Mouse (Mus musculus) right cerebral cortex, postnatal 25 days (tissue): ENCODE measurements around the gene Igf1r.

ENCODE experiments used
- DNase-seq: peaks from one replicate; pipeline ENCODE4 v3.0.0; 2022

The Igf1r gene

GRCm38 (mm10) chr7:68089725-68090124 lies 137.1 kb downstream of the Igf1r start:
- DNase-seq = no peak

DNA sequence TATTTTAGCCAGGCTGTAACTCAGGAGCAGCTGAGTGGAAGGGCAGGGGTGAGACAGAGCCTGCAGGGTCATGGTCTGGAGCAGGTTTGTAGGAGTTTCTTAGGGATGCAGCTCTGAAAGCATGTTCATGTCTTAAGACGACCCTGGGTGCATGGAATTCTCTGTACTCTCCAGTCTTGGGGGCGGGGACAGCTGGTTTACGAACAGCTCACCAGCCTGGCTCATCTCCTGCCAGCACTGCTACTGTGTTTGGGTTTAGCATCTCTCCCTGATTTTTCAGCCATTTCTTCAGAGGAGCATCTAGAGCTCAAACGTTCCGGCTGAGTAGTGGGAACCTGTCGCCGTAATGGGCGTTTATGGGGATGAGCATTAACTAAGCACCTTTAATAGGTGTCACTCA lies 137.9 kb downstream of the Igf1r start:
- peak; percentile 38 for DNase-seq

DNA sequence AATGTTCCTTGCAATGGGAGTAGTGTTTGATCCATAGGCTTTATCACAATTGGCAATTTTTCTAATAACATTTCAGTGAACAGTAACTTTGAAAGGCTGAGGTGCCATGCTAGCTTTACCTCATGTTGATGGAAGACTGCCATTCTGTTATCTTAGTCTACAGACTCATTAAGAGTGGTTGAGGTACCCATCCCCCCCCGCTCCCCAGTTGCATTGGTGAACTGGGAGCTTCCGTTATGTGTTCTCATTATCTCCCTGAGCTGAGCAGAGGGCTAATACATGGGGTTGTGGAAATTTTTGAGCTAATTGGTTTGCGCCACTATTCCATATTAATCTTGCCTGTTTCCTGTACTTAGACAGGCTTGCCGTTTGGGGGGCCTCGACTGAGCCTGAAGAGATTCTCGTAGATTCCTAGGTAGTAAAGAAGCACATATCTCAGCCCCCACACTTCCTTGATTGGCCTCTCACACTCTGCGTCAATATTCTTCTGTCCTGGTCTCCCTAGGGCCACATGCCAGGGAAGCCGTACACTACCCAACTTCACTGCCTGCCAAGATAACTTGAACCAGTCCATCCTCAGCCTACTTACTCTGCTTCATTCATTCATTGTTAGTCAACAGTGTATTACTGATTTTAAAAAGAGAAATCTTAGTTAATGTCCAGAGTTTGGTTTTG lies 139.8 kb downstream of the Igf1r start:
- DNase-seq = no peak

GRCm38 (mm10) chr7:68093817-68094216 lies 141.2 kb downstream of the Igf1r start:
- DNase-seq = no peak

DNA sequence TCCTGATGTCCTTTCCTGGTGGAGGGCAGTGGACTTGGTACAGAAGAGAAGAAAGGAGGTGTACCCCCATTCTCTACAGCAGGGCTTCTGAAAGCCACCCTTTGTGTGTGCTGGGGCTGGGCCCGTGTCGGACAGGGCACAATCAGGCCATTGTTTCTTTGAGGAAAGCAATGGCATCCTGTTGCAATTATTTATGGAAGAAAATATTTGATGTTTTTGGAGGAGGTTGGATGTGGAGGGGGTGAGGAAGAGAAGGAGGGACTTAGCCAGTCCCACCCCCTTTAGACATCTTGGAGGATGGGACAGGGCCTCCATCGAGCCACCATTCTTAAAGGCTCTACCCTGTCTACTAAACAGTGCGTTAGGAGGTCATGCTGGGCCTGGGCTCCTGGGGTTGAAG lies 142.9 kb downstream of the Igf1r start:
- DNase-seq = no peak

- no peak for DNase-seq
Measured at GRCm38 (mm10) chr7:68096411-68096810, 143.8 kb downstream of the Igf1r start.

- no peak for DNase-seq
Measured at GRCm38 (mm10) chr7:68097081-68097836, 144.6 kb downstream of the Igf1r start.

DNA sequence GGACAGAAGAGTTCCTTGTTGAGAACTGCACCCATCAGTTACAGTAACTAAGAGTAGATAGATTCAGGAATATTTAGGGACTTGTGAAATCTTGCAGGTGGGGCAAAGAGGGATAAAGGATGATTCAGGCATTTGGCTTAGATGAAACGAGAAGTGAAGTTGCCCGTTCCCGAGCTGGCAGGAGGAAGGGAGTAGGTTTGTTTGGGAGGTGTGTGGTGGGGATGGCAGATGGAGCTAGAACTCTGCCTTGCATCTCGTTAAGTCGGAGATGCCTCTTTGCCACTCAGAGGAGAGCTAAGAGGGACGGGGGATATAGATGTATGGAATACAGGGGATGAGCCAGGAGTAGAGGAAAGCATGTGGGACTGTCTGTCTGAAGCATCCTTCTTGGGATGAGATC lies 145.5 kb downstream of the Igf1r start:
- DNase-seq = peak; percentile 61

GRCm38 (mm10) chr7:68100388-68100787 lies 147.8 kb downstream of the Igf1r start:
- no peak for DNase-seq

DNA sequence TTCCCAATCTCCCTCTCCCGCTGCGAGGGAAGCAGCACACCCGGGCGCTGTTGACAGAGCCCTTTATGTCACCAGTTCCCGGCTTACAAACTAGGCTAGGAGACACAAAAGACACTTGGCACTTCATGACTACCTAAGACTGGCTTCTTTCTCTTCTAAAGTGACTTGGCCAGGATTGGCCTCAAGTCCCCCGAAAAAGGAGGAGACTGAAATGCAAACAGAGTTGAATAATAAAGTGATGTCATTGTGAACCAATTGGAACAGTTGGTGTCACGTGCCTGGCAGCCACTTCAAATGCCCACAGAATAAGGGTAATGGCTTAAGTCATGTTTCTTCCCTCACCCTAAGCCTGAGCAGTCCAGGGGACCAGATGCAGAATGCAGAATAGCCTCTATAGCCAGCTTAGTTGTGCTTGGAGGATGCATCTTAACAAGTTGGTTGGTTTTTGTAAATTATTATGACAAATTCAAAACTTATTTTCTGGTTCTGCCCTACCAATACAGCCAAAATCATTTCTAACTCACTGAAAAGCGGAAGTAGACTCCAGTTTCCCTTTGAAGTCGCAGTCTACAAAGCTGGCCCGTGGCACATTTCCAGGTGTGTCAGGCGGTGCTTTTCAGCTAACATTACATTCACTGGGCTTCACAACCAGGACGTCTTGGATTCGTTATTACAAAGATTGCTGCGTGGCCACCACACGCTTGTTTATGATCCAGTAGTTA lies 150.0 kb downstream of the Igf1r start:
- DNase-seq = no peak

DNA sequence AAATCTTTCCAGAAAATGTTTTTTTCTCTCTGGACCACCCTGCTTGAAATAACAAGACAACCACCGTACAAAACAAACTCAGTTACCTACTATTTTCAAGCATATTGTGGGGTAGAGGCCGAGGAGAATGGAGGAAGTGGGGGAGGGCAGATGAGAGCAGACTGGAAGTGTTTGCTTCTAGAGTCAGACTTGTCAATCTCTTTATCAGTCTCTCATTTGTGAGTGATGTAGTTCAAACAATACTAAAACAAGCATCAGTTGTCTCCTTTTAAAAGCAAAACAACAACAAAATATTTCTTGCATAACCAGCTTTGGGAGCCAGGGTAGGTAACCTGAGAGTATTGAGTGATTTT lies 150.5 kb downstream of the Igf1r start:
- no peak for DNase-seq

GRCm38 (mm10) chr7:68111532-68111931 lies 158.9 kb downstream of the Igf1r start:
- no peak for DNase-seq

- no peak for DNase-seq
Measured at GRCm38 (mm10) chr7:68112582-68112981, 160.0 kb downstream of the Igf1r start.

- DNase-seq = no peak
Measured at GRCm38 (mm10) chr7:68114364-68114763, 161.7 kb downstream of the Igf1r start.

DNA sequence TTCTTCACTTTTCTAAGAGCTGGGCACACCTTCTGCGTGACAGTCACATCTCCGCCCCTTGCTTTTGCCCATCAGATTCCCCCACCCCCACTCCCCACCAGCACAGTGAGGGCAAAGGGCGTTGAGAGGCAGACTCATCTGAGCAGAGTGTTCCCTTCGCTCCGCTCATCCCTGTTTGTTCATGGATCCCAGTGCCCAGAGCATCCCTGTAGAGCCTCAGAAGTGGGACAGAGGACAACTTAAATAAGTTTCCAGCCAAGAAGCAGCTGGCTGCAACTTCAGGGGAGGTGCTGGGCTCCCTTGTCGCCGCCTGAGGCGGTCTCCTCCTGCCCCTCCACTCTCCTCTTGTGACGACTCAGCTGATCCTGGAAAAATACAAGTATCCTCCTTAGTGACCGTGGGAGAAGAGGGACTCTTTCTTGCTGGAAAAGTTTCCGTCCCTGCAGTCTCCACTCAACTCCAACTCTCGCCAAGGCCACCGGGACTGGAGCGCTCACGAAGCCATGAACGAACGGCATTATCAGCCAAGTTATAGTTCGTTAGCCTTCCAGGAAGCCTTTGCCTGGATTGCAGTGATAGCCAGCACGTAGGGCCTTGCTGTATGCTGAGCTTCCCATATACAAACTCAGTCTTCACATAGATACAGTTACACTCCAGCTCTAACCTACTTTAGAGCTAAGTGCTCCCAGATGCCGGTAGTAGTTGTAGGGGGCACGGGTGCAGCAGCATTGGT lies 162.5 kb downstream of the Igf1r start:
- DNase-seq = no peak

GRCm38 (mm10) chr7:68117567-68117966 lies 164.9 kb downstream of the Igf1r start:
- no peak for DNase-seq

DNA sequence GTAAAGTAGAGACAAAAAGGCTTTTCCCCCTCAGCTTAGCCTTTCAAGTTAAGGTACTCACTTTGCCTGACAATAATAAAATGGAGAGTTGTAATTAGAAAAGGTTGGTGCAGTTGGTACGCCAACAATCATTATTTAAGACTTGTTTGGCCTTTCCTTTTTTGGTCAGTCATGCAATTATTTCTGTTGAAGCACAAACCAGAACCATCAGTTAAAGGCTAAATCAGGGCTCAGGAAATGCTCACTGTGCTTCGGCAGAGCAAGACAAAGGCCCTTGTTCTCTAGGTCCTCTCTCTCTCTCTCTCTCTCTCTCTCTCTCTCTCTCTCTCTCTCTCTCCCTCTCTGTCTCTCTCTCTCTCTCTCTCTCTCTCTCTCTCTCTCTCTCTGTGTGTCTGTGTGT lies 165.4 kb downstream of the Igf1r start:
- no peak for DNase-seq

GRCm38 (mm10) chr7:68119605-68120004 lies 167.0 kb downstream of the Igf1r start:
- no peak for DNase-seq

DNA sequence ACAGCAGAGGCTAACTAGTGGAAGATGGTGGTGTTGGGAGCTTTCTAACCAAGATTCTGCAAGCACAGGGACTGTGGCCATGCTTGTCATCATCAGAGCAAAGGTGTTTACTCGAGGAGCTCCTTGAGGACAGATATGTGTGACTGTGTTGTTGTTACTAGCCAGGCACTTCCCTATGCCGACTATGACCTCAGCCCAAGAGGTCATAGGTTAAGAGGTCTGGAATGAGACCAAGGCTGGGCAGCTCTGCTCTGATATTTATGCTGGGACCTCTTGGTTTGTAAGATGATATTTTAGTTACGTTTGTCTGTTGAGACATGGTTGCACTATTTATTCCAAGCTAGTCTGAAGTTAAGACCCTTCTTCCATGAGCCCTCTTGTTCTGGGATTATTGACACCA lies 169.8 kb downstream of the Igf1r start:
- DNase-seq = no peak

GRCm38 (mm10) chr7:68125347-68125746 lies 172.7 kb downstream of the Igf1r start:
- DNase-seq = no peak

- peak; percentile 63 for DNase-seq
Measured at GRCm38 (mm10) chr7:68127799-68128261, 175.2 kb downstream of the Igf1r start.

GRCm38 (mm10) chr7:68128271-68128674 lies 175.6 kb downstream of the Igf1r start:
- no peak for DNase-seq

- peak; percentile 98 for DNase-seq
Measured at GRCm38 (mm10) chr7:68129077-68129511, 176.5 kb downstream of the Igf1r start.
